Mouse (Mus musculus): ENCODE results near the gene 1700014D04Rik. TPM values are rescaled to one million over a fixed set of nuclear protein-coding genes. Genes with fewer than 3 reads are reported as not detected.

Gene 1700014D04Rik
- polyA plus RNA-seq, 1 experiment from 2014 or later = 0.18 TPM

DNA sequence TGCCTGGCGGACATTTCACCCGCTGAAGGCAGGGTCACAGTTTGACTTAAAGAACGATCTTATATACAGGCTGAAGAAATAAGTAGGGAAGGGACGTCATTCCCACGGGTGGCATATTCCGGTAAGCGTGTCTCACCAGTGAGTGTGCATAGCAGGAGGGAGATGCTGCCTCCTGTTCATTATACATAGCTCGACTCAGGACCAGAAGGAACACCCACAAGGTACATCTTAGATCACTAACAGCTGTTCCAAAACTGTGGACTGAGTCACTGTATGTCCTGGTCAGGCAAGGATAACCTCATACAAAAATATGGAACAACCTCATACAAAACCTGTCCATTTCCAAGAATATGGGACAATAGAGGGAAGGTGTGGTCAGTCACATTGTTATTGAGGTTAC lies 47.4 kb downstream of the 1700014D04Rik start:
- no peak for DNase-seq (ENCODE audit: low spot score)
- H3K27me3 ChIP-seq (ENCODE audit: insufficient read depth, poor library complexity, severe bottlenecking) = peaks cover 47% of the 10 kb centered on the region

DNA sequence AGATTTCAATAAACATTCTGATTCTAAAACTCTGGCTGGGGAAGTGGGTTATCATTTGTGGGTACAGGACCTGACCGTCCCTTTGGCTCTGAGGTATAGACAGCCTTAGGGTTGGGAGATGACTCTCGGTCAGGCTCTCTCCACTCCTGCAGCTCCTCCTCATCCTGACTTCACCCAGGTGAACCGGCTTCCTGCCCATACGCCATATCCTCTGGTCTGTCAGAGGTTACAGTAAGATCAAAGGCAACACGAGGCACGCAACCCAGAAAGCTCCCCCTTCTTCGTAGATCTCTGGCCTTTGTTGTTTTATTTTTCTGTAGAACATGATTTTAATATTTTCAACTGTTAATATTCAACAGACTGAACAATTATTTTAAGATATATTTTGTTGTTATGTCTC lies 50.8 kb downstream of the 1700014D04Rik start:
- Histone ChIP-seq H3K9me3 (peaks cover 9% of the 10 kb centered on the region), H3K27me3 (ENCODE audit: insufficient read depth, poor library complexity, severe bottlenecking) (peaks cover 58% of the 10 kb centered on the region), H3K4me1 (replicated peaks) (peaks cover 21% of the 10 kb centered on the region), H3K27ac (no peak overlapping the region), H3K4me3 (no peak overlapping the region), H3K36me3 (no peaks in the 10 kb centered on the region)
- WGBS = 91% methylated on average over 7 of the region's 7 CpGs
- DNase-seq (ENCODE audit: low spot score) = no peak

More for the DNA sequence above, 47.4 kb downstream of the 1700014D04Rik start:
- H3K4me3 ChIP-seq = no peak overlapping the region
- H3K27ac ChIP-seq = no peak overlapping the region
- H3K9me3 ChIP-seq = peaks cover 5% of the 10 kb centered on the region; the same call in 1 of the 2 replicates
- no peaks in the 10 kb centered on the region for H3K36me3 ChIP-seq
- peaks cover 10% of the 10 kb centered on the region for H3K4me1 ChIP-seq (replicated peaks)
- WGBS = 92% methylated on average over 8 of the region's 8 CpGs

- no peaks in the 10 kb centered on the region for H3K36me3 ChIP-seq
- WGBS = 97% methylated on average over 3 of the region's 3 CpGs
- H3K4me3 ChIP-seq = no peak within 1 kb of the TSS
- H3K4me1 ChIP-seq (replicated peaks) = peaks cover 21% of the 10 kb centered on the region
- no peak within 1 kb of the TSS for H3K27ac ChIP-seq
- peaks cover 12% of the 10 kb centered on the region for H3K9me3 ChIP-seq
- no peak for DNase-seq (ENCODE audit: low spot score)
- H3K27me3 ChIP-seq (ENCODE audit: insufficient read depth, poor library complexity, severe bottlenecking) = peaks cover 67% of the 10 kb centered on the region
Observed at GRCm38 (mm10) chr13:59694008-59694407, 52.5 kb downstream of the 1700014D04Rik start, which contains the start of gene 4921517D22Rik. TSS of gene 4921517D22Rik (minus strand) at chr13:59694108.

GRCm38 (mm10) chr13:59691478-59691877 lies 55.1 kb downstream of the 1700014D04Rik start:
- H3K4me3 ChIP-seq = no peak overlapping the region
- H3K9me3 ChIP-seq = peaks cover 12% of the 10 kb centered on the region
- no peaks in the 10 kb centered on the region for H3K36me3 ChIP-seq
- peaks cover 74% of the 10 kb centered on the region for H3K27me3 ChIP-seq (ENCODE audit: insufficient read depth, poor library complexity, severe bottlenecking)
- DNase-seq (ENCODE audit: low spot score) = peak; percentile 87
- 19% methylated on average over 10 of the region's 10 CpGs for WGBS
- peaks cover 35% of the 10 kb centered on the region for H3K4me1 ChIP-seq (replicated peaks)
- H3K27ac ChIP-seq = peak overlapping the region; percentile 70

Other genes starting within 250 kb of the 1700014D04Rik start
- 11.3 and 12.3 TPM in 2 replicates for gene Agtpbp1, start 161.5 kb downstream of the 1700014D04Rik start, polyA plus RNA-seq (2016; fragmentation: Nextera tagmentation; extraction: Ambion mirVana)
- 104 and 105 TPM in 2 replicates for gene Naa35, start 161.5 kb downstream of the 1700014D04Rik start, polyA plus RNA-seq (2016; fragmentation: Nextera tagmentation; extraction: Ambion mirVana)
- gene Golm1, start 70.9 kb downstream of the 1700014D04Rik start, polyA plus RNA-seq (2016; fragmentation: Nextera tagmentation; extraction: Ambion mirVana) = 144 and 181 TPM in 2 replicates
- gene 4921517D22Rik, start 52.6 kb downstream of the 1700014D04Rik start, polyA plus RNA-seq (2016; fragmentation: Nextera tagmentation; extraction: Ambion mirVana) = not detected in 2 replicates
- gene Spata31d1a, start 36.4 kb downstream of the 1700014D04Rik start, polyA plus RNA-seq (2016; fragmentation: Nextera tagmentation; extraction: Ambion mirVana) = 0.05 TPM in 1 of 2 replicates, not detected in the other
- 0.04 TPM in 1 of 2 replicates, not detected in the other for gene Spata31d1b, start 34.5 kb downstream of the 1700014D04Rik start, polyA plus RNA-seq (2016; fragmentation: Nextera tagmentation; extraction: Ambion mirVana)
- not detected in 2 replicates for gene Spata31d1d, start 15.0 kb downstream of the 1700014D04Rik start, polyA plus RNA-seq (2016; fragmentation: Nextera tagmentation; extraction: Ambion mirVana)
- gene Isca1, start 23.1 kb upstream of the 1700014D04Rik start, polyA plus RNA-seq (2016; fragmentation: Nextera tagmentation; extraction: Ambion mirVana) = 101 and 116 TPM in 2 replicates
- gene Gm49354, start 35.5 kb upstream of the 1700014D04Rik start, polyA plus RNA-seq (2016; fragmentation: Nextera tagmentation; extraction: Ambion mirVana) = not detected in 2 replicates
- 35.4 and 40.2 TPM in 2 replicates for gene Tut7, start 76.4 kb upstream of the 1700014D04Rik start, polyA plus RNA-seq (2016; fragmentation: Nextera tagmentation; extraction: Ambion mirVana)